Mouse (Mus musculus) myocyte (in vitro differentiated cells): ENCODE data around the gene Jmjd1c.

ENCODE experiments used
- CEBPB ChIP-seq: IDR thresholded peaks from 2 replicates; pipeline ENCODE4 v1.6.1; 2011; ENCODE audit warnings: mild to moderate bottlenecking, moderate library complexity; ENCODE audit not compliant: poor library complexity, insufficient read depth, severe bottlenecking
- MAX ChIP-seq: IDR thresholded peaks from one replicate; pipeline ENCODE4 v1.6.1; 2011; ENCODE audit warnings: low read depth, mild to moderate bottlenecking, control low read depth
- MYOD1 ChIP-seq, 3 experiments: IDR thresholded peaks; one replicate each; pipeline ENCODE4 v1.6.1; 2011; ENCODE audit warnings: control low read depth in 2 of 3, low read depth in 2 of 3, mild to moderate bottlenecking in 2 of 3, moderate library complexity in 1 of 3; ENCODE audit not compliant: insufficient read length in 2 of 3, control insufficient read depth in 1 of 3
- POLR2A ChIP-seq: IDR thresholded peaks from one replicate; pipeline ENCODE4 v1.6.1; 2011; ENCODE audit warnings: low read depth, mild to moderate bottlenecking, control low read depth, moderate library complexity; ENCODE audit not compliant: insufficient read length
- POLR2AphosphoS2 ChIP-seq: IDR thresholded peaks from one replicate; pipeline ENCODE4 v1.6.1; 2011; ENCODE audit warnings: low read depth, control low read depth; ENCODE audit not compliant: insufficient read length
- SRF ChIP-seq: IDR thresholded peaks from one replicate; pipeline ENCODE4 v1.6.1; 2011; ENCODE audit warnings: low read depth; ENCODE audit not compliant: control insufficient read depth, insufficient read length
- TCF12 ChIP-seq: IDR thresholded peaks from one replicate; pipeline ENCODE4 v1.6.1; 2011; ENCODE audit warnings: mild to moderate bottlenecking, control low read depth; ENCODE audit not compliant: poor library complexity, insufficient read depth, severe bottlenecking
- USF1 ChIP-seq: IDR thresholded peaks from one replicate; pipeline ENCODE4 v1.6.1; 2011; ENCODE audit warnings: low read depth, mild to moderate bottlenecking, control low read depth, moderate library complexity

DNA sequence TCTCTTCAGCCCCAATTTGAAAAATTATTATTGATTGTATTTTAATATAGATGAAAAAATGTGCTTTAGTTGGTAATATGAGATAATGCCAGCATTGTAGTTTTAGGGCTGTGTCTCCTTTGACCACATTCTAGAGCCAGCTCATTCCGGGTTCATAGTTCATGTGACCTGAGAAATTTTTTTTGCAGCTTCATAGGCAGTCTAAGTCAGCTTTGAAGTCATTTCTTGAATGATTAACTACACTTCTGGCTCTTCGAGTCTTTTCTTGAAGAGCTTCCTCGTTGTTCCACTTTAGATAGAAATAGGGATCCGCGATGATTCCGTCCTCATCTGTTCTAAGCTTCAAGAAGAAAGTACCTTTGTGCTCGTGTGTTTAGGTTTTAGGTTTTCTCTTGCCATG lies 80.1 kb downstream of the Jmjd1c start:
- TF ChIP-seq CEBPB = no peak
- TF ChIP-seq POLR2AphosphoS2 = no peak
- TF ChIP-seq USF1 = no peak
- TF ChIP-seq POLR2A = no peak
- no peak for TF ChIP-seq MAX
- TF ChIP-seq TCF12 = no peak
- no peak for TF ChIP-seq SRF
- TF ChIP-seq MYOD1 (IDR thresholded peaks at IDR 0.05; ENCODE audit: control insufficient read depth in 1 of 3, insufficient read length in 2 of 3, low read depth in 2 of 3) = no peak
